Mouse (Mus musculus): Measurements from ENCODE around the gene Mex3a.
"Not testable (repeated sequence)": the region's sequence is repeated elsewhere in the genome, so short reads cannot be mapped to it uniquely, and the experiment has no call there.

Mex3a gene

DNA sequence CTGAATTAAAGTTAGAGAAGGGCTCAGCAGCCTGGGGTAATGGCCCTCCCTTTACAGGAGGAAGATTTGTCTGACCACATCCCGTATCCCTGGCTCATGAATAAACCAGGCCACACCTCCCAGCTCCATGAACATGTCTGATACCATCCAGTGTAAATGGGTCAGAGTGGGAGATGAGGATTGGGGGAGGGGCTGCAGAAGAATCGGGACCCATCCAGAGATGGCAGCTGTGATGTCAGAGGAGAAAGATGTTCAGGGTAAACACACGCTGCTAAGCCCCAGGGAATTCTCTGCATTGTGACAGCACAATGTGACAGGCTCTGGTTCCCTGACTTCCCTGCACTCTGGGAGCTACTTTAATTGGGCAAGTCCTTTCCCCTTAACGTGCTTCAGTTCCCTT is 31.2 kb downstream of the Mex3a start:
- no peak for DNase-seq (ENCODE audit: inconsistent age in 2 of 2, low spot score in 1 of 2)

GRCm38 (mm10) chr3:88563966-88564365 is 31.8 kb downstream of the Mex3a start:
- DNase-seq (ENCODE audit: inconsistent age in 2 of 2, low spot score in 1 of 2), result no peak

DNA sequence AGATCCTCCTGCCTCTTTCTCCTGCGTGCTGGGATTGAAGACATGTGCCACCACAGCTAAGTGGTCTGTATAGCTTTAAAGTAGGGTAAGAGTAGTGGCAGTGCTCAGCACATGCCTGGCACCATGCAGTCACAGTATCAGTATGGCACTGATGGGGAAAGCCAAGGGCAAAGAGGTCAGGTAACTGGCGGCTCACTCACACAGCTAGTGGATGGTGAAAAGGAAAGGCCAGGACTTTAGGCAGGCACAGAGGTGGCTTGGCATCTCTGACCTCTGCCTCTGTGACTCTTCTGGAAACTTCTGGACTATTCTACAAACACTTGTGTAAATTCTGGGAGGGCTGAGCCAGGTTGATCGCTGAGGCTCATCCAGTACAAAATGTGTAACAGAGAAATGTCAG is 33.9 kb downstream of the Mex3a start:
- DNase-seq (ENCODE audit: inconsistent age in 2 of 2, low spot score in 1 of 2), result no peak

- no peak for DNase-seq (ENCODE audit: inconsistent age in 2 of 2, low spot score in 1 of 2)
These were observed 34.4 kb downstream of the Mex3a start for GRCm38 (mm10) chr3:88566536-88567061.

DNA sequence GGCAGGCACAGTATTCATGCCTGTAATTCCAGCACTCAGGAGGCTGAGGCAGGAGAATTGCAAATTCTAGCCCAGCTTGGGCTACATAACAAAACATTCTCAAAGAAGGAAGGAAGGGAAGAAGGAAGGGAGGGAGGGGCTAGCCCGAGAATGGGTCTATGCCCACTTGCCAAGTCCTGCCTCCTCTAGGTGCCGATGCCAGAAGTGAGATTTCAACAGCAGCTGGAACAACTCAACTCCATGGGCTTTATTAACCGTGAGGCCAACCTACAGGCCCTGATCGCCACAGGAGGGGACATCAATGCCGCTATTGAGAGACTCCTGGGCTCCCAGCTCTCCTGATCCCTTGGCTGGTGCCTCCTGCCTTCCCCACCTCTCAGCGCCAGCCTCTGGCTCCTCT is 35.7 kb downstream of the Mex3a start:
- DNase-seq (ENCODE audit: inconsistent age in 2 of 2, low spot score in 1 of 2), result peak in 1 of 2 experiments; percentile 67

GRCm38 (mm10) chr3:88568615-88569014 is 36.4 kb downstream of the Mex3a start:
- peak in 1 of 2 experiments; percentile 60 for DNase-seq (ENCODE audit: inconsistent age in 2 of 2, low spot score in 1 of 2)

- DNase-seq (ENCODE audit: inconsistent age in 2 of 2, low spot score in 1 of 2), result peak in 1 of 2 experiments; percentile 48
These were observed 36.9 kb downstream of the Mex3a start for GRCm38 (mm10) chr3:88569093-88569492.

DNA sequence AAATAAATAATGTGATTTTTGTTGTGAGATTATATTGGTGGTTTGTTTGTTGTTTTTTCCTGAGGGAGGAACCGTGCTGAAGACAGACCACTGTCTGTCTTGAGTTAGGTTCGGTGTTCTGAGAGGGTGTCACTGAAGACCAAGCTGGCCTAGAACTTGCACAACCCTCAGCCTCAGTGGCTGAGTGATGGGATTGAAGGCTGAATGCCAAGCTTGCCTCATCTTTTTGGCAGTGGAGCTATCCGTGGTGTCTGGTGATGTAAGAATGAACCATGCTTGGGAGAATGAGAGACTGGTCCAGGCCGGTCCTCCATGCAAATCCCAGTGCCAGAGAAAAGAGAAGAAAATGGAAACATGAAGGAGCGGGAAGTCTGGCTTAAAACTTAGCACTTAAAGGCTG is 37.5 kb downstream of the Mex3a start:
- DNase-seq (ENCODE audit: inconsistent age in 2 of 2, low spot score in 1 of 2), result peak in 1 of 2 experiments; percentile 81

DNA sequence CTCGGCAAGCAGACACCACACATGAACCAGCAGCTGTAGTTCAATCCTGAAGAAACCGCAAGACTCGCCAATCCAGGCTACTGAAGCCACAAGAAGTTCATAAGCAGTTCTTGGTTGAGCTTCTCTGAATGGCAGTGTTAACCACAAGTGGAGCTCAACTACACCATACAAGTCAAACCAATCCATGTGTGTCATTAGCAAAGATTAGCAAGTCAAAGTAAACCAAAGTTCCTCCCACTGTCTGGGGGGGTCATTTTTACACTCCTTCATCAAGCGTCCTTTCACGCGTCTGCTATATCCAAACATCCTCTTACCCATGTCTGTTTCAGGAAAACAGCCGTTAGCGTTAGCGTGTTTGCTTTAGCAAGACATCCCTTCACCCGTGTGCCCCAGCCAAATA is 38.1 kb downstream of the Mex3a start:
- DNase-seq (ENCODE audit: inconsistent age in 2 of 2, low spot score in 1 of 2), result no peak

- DNase-seq (ENCODE audit: inconsistent age in 2 of 2, low spot score in 1 of 2), result no peak
These were observed 39.7 kb downstream of the Mex3a start for GRCm38 (mm10) chr3:88571856-88572255.

DNA sequence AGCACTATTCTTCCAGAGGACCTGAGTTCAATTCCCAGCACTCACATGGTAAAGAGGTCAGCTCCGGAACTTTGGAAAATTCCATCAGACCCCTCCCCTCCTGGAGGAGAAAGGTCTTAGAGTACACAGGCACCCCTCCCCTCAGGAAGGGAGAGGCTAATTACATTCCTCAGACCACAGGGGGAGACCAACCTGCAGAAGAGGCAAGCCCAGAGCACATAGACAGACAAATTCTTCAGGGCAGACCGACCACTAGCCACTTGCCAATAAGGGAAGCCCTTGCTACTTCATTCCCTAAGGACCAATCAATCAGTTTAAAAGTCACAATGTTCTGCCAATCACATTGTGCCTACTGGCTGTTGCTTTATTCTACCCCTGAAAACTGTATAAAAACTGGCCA is 40.6 kb downstream of the Mex3a start:
- no peak for DNase-seq (ENCODE audit: inconsistent age in 2 of 2, low spot score in 1 of 2)

DNA sequence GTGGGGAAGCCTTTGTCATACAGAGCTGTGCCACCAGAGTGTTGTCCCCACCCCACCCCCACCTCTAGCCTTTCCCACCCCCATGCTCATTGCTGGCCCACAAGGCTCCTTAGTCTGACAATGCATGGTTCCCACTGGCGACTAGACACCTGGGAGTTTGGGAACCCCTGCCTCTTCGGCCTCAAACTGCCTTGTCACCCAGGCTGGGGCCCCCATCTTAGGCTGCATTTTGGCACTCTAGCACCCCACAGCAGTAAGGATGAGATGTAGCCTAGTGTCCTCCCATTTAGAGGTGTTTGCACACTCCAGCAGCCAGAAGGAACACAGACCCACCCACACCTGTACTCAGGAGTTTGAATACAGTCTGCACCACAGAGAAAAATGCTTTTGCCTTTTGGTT is 41.6 kb downstream of the Mex3a start:
- DNase-seq (ENCODE audit: inconsistent age in 2 of 2, low spot score in 1 of 2), result no peak

DNA sequence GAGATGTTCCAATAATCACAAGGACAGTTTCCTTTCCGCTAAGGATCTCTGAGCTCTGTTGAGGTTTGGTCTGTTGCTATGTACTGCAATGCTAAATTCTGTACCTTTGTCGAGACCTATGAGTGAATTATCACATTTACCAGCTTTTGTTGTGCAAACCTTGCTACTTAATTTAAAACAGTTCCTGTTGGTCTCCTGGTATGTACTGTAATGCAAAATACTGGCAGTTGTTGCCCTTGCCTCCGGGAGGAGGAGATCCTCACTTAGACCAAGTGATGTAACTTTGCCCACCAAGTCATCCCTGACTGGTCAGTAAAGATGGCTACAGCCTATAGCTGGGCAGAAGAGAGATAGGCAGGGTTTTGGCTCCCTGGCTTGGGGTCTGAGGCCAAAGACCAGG is 43.3 kb downstream of the Mex3a start, which contains the start of gene Ssr2:
Gene Ssr2 (plus strand): TSS at position 337 of the 400 bp plus-strand sequence.
- DNase-seq (ENCODE audit: inconsistent age in 2 of 2, low spot score in 1 of 2), result no peak

GRCm38 (mm10) chr3:88577846-88578245 is 45.7 kb downstream of the Mex3a start:
- DNase-seq (ENCODE audit: inconsistent age in 2 of 2, low spot score in 1 of 2), result not testable (repeated sequence)

- DNase-seq (ENCODE audit: inconsistent age in 2 of 2, low spot score in 1 of 2), result no peak
These were observed 46.6 kb downstream of the Mex3a start for GRCm38 (mm10) chr3:88578498-88579424.

- peak; percentile 86 to 95 for DNase-seq (ENCODE audit: inconsistent age in 2 of 2, low spot score in 1 of 2)
These were observed 47.4 kb downstream of the Mex3a start for GRCm38 (mm10) chr3:88579454-88580117.

DNA sequence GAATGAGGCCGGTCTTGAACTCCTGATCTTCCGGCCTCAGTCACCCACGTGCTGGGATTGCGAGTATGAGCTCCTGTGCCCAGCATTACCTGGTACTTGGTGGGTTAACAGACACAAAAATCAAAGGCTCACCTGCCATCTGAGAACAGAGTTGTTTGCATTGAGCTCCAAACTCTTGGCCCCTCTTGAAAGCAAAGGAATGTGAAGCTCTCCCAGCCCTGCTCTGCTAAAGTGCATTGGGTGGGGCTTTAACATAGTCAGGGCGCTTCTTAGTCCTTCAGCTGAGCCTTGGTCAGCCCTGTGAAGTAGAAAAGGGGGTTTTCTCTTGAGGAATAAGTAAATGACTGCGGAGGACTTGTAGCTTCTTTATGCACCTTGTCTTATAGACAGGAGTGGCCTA is 53.6 kb downstream of the Mex3a start:
- no peak for DNase-seq (ENCODE audit: inconsistent age in 2 of 2, low spot score in 1 of 2)

DNA sequence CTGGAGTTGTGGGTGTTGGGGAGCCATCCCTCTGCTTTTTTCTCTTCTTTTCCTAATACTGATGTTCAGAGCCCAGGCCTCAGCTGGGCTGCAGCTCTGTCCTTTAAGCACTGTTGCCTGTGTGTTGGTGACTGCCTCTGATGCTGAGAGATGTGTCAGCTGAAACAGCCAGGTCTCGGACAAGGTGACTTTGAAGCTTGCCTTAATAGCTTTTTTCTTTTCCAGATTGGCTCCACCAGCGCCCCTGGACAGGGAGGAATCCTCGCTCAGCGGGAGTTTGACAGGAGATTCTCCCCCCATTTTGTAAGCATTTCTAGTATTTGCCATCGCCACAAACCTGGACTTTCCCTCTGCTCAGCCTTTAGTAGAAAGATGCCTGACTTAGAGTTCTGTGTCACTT is 54.4 kb downstream of the Mex3a start:
- DNase-seq (ENCODE audit: inconsistent age in 2 of 2, low spot score in 1 of 2), result no peak

GRCm38 (mm10) chr3:88590246-88590645 is 58.1 kb downstream of the Mex3a start:
- no peak for DNase-seq (ENCODE audit: inconsistent age in 2 of 2, low spot score in 1 of 2)
